Mouse (Mus musculus) midbrain, embryonic 16.5 days (tissue): ENCODE results near the gene Prr36. TPM values are rescaled to one million over a fixed set of nuclear protein-coding genes. Genes with fewer than 3 reads are reported as not detected.

Source experiments
- ATAC-seq: fragments of 200-750 bp; cut with Nextera tagmentation; 2 replicates; pipeline ENCODE4 v1.8.0; 2017; ENCODE audit warnings: moderate TSS enrichment
- H3K27ac ChIP-seq: fragments of 300-500 bp; sonication (generic); 2 replicates; pipeline ENCODE4 v1.5.1; 2014; ENCODE audit warnings: mild to moderate bottlenecking, low read length, mixed read lengths
- H3K27me3 ChIP-seq: fragments of 300-500 bp; sonication (generic); 2 replicates; pipeline ENCODE4 v1.6.1; 2014; ENCODE audit warnings: low read depth, low read length, mixed read lengths; ENCODE audit not compliant: control insufficient read depth, insufficient read depth
- H3K36me3 ChIP-seq: fragments of 300-500 bp; sonication (generic); 2 replicates; pipeline ENCODE4 v1.6.1; 2014; ENCODE audit warnings: mild to moderate bottlenecking, low read length, moderate library complexity, mixed read lengths; ENCODE audit not compliant: control insufficient read depth, insufficient read depth
- H3K4me1 ChIP-seq: fragments of 300-500 bp; sonication (generic); 2 replicates; pipeline ENCODE4 v1.6.1; 2014; ENCODE audit warnings: mild to moderate bottlenecking, low read length, mixed read lengths; ENCODE audit not compliant: control insufficient read depth, insufficient read depth
- H3K4me2 ChIP-seq: fragments of 300-500 bp; sonication (generic); 2 replicates; pipeline ENCODE4 v1.6.1; 2014; ENCODE audit warnings: mild to moderate bottlenecking, low read length, mixed read lengths
- H3K4me3 ChIP-seq: fragments of 300-500 bp; sonication (generic); 2 replicates; pipeline ENCODE4 v1.5.1; 2014; ENCODE audit warnings: low read depth, mild to moderate bottlenecking, low read length, moderate library complexity, mixed read lengths
- H3K9ac ChIP-seq: fragments of 300-500 bp; sonication (generic); 2 replicates; pipeline ENCODE4 v1.6.1; 2014; ENCODE audit warnings: low read depth, low read length, mixed read lengths
- H3K9me3 ChIP-seq: fragments of 300-500 bp; sonication (generic); replicated peaks from 2 replicates; pipeline ENCODE4 v1.6.1; 2014; ENCODE audit warnings: mild to moderate bottlenecking, low read length, mixed read lengths; ENCODE audit not compliant: control insufficient read depth, poor library complexity, severe bottlenecking
- WGBS: fragments of 180-500 bp; shearing (Covaris S2); extraction: QIAGEN DNeasy Blood & Tissue Kit; methylation state at CpG from one replicate; pipeline ENCODE4 v1.1.7; 2014; 5-methylcytosine and 5-hydroxymethylcytosine counted together
- polyA plus RNA-seq: library from polyadenylated mRNA; unstranded; fragments of >200 nt; fragmentation: Nextera tagmentation; extraction: Ambion mirVana; gene quantifications from 2 replicates; pipeline ENCODE4 v1.2.1, GENCODE M21; 2015

Prr36 gene
- polyA plus RNA-seq, 1 experiment from 2014 or later: 51.2 TPM

- H3K4me2 ChIP-seq: peak within 1 kb of the TSS; percentile 78
- peak within 1 kb of the TSS; percentile 96 for H3K9ac ChIP-seq
- whole genome bisulfite sequencing: 1% methylated on average over 51 of the region's 51 CpGs
- peaks cover 43% of the 10 kb centered on the region for H3K4me1 ChIP-seq
- H3K36me3 ChIP-seq: no peaks in the 10 kb centered on the region
- peak within 1 kb of the TSS; percentile 96 for H3K4me3 ChIP-seq
- no peaks in the 10 kb centered on the region for H3K9me3 ChIP-seq
- H3K27me3 ChIP-seq: no peaks in the 10 kb centered on the region
- ATAC-seq: peak; percentile 98
- peak within 1 kb of the TSS; percentile 87 for H3K27ac ChIP-seq
Measured at GRCm38 (mm10) chr8:4165852-4166751, 51.2 kb downstream of the Prr36 start, which contains the start of gene Evi5l. Gene Evi5l (plus strand): TSS chr8:4166567.

- Histone ChIP-seq H3K36me3 (no peaks in the 10 kb centered on the region), H3K4me3 (peak overlapping the region; percentile 51), H3K27me3 (no peaks in the 10 kb centered on the region), H3K4me2 (peak overlapping the region; percentile 59), H3K9ac (peak overlapping the region; percentile 73), H3K9me3 (no peaks in the 10 kb centered on the region), H3K27ac (peak overlapping the region; percentile 87), H3K4me1 (peaks cover 37% of the 10 kb centered on the region)
- ATAC-seq: peak; percentile 0; the same call in 1 of the 2 replicates
- WGBS: 4% methylated on average over 13 of the region's 13 CpGs
Measured at GRCm38 (mm10) chr8:4165176-4165851, 51.9 kb downstream of the Prr36 start.

GRCm38 (mm10) chr8:4162786-4163185 is 54.5 kb downstream of the Prr36 start:
- H3K27ac ChIP-seq: no peak overlapping the region
- H3K36me3 ChIP-seq: no peaks in the 10 kb centered on the region
- no peak for ATAC-seq
- 65% methylated on average over 4 of the region's 4 CpGs for WGBS
- no peak overlapping the region for H3K4me2 ChIP-seq
- H3K4me1 ChIP-seq: peaks cover 12% of the 10 kb centered on the region
- H3K27me3 ChIP-seq: no peaks in the 10 kb centered on the region
- H3K4me3 ChIP-seq: no peak overlapping the region
- no peak overlapping the region for H3K9ac ChIP-seq
- H3K9me3 ChIP-seq: no peaks in the 10 kb centered on the region

Other genes with a start within 250 kb of the Prr36 start
- 0.24 and 0.31 TPM in 2 replicates for gene Cd209f, start 111.6 kb downstream of the Prr36 start, polyA plus RNA-seq
- not detected in 2 replicates for gene Cd209g, start 83.4 kb downstream of the Prr36 start, polyA plus RNA-seq
- gene Evi5l, start 50.9 kb downstream of the Prr36 start, polyA plus RNA-seq: 123 and 131 TPM in 2 replicates
- 0.05 TPM in 1 of 2 replicates, not detected in the other for gene Lrrc8e, start 9.4 kb upstream of the Prr36 start, polyA plus RNA-seq
- 26.8 and 29.9 TPM in 2 replicates for gene Map2k7, start 21.3 kb upstream of the Prr36 start, polyA plus RNA-seq
- 0.73 and 1.8 TPM in 2 replicates for gene Gm49320, start 21.4 kb upstream of the Prr36 start, polyA plus RNA-seq
- gene Tgfbr3l, start 30.8 kb upstream of the Prr36 start, polyA plus RNA-seq: 4.1 and 5.2 TPM in 2 replicates
- 62.2 and 62.9 TPM in 2 replicates for gene Snapc2, start 35.6 kb upstream of the Prr36 start, polyA plus RNA-seq
- gene Ctxn1, start 41.8 kb upstream of the Prr36 start, polyA plus RNA-seq: 258 and 267 TPM in 2 replicates
- 45.3 and 48.1 TPM in 2 replicates for gene Timm44, start 58.5 kb upstream of the Prr36 start, polyA plus RNA-seq
- 18.4 and 18.8 TPM in 2 replicates for gene Ccl25, start 107.8 kb upstream of the Prr36 start, polyA plus RNA-seq
- gene Elavl1, start 108.0 kb upstream of the Prr36 start, polyA plus RNA-seq: 85.9 and 100 TPM in 2 replicates